Mouse (Mus musculus): ENCODE measurements at regions not wholly inside any gene's neighbourhood (a gene's known extent, or its start where the extent isn't known, plus 50 kb on each side); places are given as distances from the start of the nearest gene placed in this dataset.

GRCm38 (mm10) chr9:115661834-115662425 lies 247.3 kb upstream of the Gadl1 start:
- DNase-seq (ENCODE audit: extremely low spot score, low spot score): no peak

GRCm38 (mm10) chr9:115665337-115666004 lies 243.8 kb upstream of the Gadl1 start:
- DNase-seq (ENCODE audit: extremely low spot score, low spot score): no peak

DNA sequence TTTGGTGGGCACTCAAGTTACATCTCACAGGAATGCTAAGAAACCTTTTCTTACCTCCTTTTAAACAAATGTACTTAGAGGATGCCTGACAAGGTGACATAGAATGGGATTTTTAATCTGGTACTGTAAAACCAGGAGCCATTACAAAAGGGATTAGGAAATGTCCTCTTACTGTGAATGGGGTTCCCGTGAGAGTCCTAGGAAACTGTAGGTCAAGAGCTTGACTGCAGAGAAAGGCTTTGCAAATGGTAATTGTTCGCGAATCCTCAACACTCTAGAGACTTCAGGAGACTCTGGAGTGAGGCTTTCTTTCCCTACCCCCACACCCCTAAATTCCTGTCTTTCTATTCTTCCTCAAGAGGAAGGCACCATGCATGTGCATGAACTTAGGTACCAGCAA lies 242.7 kb upstream of the Gadl1 start:
- no peak for DNase-seq (ENCODE audit: extremely low spot score, low spot score)

DNA sequence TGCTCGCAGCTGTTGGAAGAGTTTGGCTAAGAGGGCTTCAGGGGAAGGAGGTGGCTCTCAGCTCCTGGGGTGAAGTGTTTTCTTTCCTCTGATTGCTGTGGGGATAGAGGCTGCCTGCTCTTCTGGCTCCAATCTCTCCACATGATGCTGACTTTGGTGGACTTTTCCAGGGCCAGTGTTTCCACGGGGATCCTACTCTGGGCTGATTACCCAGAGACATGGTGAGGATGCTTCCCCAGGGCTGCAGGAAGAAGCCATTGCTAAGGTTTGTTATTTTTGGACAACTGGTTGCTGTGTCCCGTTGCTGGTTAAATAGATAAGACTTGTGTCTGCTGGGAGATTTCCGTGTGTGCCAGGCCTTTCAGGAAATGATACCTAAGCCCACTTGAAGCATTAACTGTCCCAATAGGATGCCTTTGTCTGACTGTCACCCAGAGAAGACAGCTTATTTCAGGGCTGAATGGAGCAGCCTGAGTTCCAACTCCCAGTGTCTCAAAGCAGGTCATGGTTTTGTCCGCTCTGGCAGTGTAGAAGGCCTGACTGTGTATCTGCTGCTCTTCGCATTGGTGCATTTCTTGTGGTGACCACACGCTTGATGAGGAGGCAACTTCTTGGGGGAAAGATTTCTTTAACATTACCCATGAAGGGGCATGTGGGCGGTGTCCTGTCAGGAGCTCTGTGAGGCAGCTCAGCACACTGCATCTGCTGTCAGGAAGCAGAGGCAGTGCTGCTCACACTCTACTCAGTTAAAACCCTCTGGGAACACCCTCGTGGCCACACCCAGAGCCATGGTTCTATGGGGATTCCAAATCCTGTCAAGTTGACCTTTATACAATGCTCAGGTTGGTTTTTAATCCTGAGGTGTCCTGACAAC lies 228.3 kb upstream of the Gadl1 start:
- no peak for DNase-seq (ENCODE audit: extremely low spot score, low spot score)

GRCm38 (mm10) chr9:115681841-115682240 lies 227.4 kb upstream of the Gadl1 start:
- DNase-seq (ENCODE audit: extremely low spot score, low spot score): no peak

GRCm38 (mm10) chr9:115683951-115684350 lies 225.3 kb upstream of the Gadl1 start:
- no peak for DNase-seq (ENCODE audit: extremely low spot score, low spot score)

DNA sequence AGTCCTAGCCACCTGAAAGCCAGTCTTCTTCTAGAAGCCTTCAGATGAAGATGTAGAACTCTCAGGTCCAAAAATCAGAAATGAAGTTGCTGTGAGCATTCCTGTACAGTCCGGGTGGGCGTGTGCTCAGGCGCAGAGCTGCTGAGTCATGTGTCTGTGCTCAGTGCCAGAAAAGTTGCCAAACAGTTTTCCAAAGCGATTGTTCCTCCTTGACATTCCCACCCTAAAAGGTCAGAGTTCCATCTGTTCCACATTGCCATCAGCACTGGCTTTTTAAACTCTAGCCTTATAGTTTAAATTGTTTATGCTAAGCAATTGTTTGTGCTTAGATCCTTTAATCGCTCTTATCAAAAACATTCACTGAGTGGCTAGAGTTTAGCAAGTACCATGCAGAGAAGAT lies 222.7 kb upstream of the Gadl1 start:
- no peak for DNase-seq (ENCODE audit: extremely low spot score, low spot score)

- DNase-seq (ENCODE audit: extremely low spot score, low spot score): no peak
Measured at GRCm38 (mm10) chr9:115692837-115693236, 216.4 kb upstream of the Gadl1 start.

DNA sequence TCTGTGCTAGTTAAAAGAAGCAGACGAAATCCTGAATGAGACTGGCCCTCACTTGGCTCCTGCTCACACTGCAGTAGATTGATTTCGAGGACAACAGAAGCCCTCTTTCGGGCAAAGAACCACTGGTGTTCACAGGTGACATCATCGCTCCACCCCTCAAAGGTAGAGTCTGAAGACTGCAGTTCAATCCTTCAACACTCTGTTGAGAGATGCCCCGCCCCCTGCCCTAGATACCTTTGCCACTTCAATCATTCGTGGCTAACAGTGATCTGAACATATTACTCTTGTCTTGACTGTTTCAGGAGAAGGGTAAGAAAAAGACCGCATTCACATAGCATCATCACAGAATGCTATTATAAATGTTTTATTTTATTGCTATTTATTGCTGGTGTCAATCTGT lies 205.5 kb upstream of the Gadl1 start:
- DNase-seq (ENCODE audit: extremely low spot score, low spot score): no peak

DNA sequence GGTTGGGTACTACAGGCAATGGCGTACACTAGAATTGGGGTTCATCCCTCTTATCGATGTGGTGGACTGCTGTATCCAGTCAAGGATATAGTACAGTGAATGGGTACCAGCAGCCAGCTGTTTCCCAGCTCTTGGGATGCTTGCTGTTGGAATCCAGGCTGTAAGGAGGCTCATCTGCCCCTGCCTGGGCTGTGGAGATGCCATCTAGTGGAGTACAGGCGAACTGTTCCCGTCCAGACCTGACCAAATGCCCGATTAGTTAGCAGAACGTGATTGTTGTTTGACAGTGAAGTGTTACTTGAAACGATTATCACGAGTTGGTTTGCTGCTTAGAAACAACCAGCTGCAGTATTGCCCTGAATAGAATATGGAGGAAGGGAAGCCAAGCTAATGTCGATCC lies 205.0 kb upstream of the Gadl1 start:
- DNase-seq (ENCODE audit: extremely low spot score, low spot score): peak; percentile 58

DNA sequence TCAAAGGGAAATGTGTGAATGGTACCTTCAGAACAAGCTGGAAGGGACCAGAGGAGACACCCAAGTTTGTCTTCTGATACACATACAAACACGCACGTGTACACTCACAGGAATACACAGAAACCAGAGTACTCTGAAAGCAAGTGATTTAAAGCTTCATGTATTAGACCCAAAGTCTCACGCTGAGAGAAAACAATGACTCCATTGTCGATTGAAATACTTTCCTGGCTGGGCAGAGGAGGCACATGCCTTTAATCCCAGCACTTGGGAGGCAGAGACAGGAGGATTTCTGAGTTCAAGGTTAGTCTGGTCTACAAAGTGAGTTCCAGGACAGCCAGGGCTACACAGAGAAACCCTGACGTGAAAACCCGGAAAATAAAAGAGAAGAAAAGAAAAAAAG lies 203.5 kb upstream of the Gadl1 start:
- no peak for DNase-seq (ENCODE audit: extremely low spot score, low spot score)

- DNase-seq (ENCODE audit: extremely low spot score, low spot score): peak; percentile 31
Measured at GRCm38 (mm10) chr9:115708199-115708934, 200.9 kb upstream of the Gadl1 start.

GRCm38 (mm10) chr9:115710039-115710739 lies 199.1 kb upstream of the Gadl1 start:
- DNase-seq (ENCODE audit: extremely low spot score, low spot score): peak; percentile 21

GRCm38 (mm10) chr9:115720306-115720705 lies 188.9 kb upstream of the Gadl1 start:
- DNase-seq (ENCODE audit: extremely low spot score, low spot score): no peak

DNA sequence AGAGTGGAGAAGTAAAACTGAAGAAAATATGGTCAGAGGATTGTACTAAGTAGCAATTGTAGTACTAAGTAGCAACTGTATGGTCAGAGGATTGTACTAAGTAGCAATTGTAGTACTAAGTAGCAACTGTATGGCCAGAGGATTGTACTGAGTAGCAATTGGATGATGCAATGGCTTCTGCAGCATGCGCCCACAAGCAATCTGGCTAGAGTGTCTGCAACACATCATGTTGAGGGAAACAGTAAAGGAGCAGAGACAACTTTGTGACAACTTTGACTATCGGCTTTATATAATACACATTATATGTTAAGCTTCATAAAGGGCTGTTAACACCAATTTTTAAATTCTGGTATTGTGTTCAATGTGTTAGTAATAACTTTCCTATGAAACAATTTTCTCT lies 188.4 kb upstream of the Gadl1 start:
- DNase-seq (ENCODE audit: extremely low spot score, low spot score): no peak

DNA sequence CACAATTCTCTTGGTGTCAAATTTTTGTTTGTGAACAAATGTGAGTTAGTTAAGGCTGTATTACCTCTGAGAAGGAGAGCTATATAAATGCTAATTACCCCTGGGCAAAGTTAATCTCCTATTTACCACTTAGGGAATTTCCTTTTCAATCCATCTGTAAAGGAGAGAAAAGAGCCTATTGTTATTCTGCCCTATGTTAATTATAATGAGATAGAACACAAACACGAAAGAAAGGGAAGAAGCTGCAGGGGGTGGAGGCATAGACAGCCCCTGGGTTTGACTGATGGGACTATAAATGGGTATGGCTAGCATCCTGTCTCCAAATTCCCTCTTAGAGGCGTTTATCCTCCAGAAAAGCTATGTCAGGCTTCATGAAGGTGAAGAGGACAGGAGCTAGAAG lies 185.2 kb upstream of the Gadl1 start:
- DNase-seq (ENCODE audit: extremely low spot score, low spot score): no peak

DNA sequence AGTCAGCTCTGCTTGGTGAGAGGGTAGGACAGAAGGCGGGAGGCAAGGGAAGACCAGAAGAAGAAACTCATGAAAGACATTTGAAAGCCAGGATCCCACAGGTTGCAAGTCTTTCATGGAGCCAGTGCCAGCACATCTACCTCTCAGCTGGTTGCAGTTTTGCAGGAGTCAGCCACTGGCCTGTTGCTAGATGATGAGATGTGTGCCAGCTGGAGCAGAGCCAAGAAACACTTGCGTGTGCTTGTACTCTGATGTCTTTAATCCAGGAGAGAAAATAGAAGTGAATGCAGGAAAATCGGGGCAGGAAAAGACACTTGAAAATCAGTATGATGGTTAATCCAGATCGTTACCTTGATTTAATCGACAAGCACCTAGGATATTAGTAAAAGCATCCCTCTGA lies 181.9 kb upstream of the Gadl1 start:
- DNase-seq (ENCODE audit: extremely low spot score, low spot score): no peak

DNA sequence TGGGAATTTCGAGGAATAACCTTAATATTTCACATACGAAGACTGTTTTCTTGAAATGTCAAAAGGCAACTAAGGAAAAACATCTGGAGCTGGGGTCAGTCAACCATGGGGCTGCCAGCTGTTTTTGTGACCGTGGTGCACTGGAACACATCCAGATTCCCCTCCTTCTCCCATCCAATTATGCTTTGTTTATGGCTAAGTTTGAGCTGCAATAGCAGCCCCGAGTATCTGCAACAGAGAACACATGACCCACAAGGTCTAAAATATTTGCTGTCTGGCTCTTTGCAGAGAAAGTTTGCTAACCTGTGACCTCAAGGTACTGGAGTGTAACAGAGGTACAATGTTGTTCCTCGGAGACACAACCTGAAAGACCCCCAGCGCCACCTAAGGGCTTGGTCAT lies 177.7 kb upstream of the Gadl1 start:
- no peak for DNase-seq (ENCODE audit: extremely low spot score, low spot score)

- DNase-seq (ENCODE audit: extremely low spot score, low spot score): no peak
Measured at GRCm38 (mm10) chr9:115733104-115733503, 176.2 kb upstream of the Gadl1 start.

GRCm38 (mm10) chr9:115739984-115740383 lies 169.3 kb upstream of the Gadl1 start:
- no peak for DNase-seq (ENCODE audit: extremely low spot score, low spot score)

DNA sequence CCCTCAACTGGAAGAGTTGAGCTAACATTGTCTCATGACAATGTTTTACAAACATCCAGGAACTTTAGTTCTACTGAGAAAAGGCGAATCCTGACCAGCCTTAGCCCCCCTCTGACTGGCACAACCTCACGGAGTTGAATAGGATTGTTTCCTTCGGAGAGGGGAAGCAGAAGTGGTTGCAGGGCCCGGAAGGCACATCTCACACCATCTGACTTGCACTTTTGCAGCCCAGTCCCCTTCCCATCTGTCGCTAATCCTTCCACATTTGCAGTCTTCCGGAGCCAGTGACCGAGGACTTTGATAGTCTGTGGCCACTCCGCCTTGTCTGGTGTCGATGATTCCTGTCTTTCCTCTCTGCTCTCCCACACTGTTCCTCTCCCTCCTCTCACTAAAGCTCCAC lies 162.8 kb upstream of the Gadl1 start:
- DNase-seq (ENCODE audit: extremely low spot score, low spot score): no peak
